Mouse (Mus musculus) ES-E14 (cell line): ENCODE measurements around the gene Fsip1. TPM values are rescaled to one million over a fixed set of nuclear protein-coding genes. Genes with fewer than 3 reads are reported as not detected.

Source experiments
- DNase-seq: peaks from one replicate; pipeline ENCODE4 v3.0.0-alpha.2; 2013; ENCODE audit warnings: low read depth, low spot score
- H3K27ac ChIP-seq: 2 replicates; pipeline ENCODE4 v1.5.1; 2012; ENCODE audit warnings: low read depth, mild to moderate bottlenecking, low read length, moderate library complexity, mixed read lengths; ENCODE audit not compliant: poor library complexity, insufficient read depth, severe bottlenecking
- H3K36me3 ChIP-seq: 2 replicates; pipeline ENCODE4 v1.6.1; 2012; ENCODE audit warnings: mild to moderate bottlenecking, low read length, moderate library complexity, mixed read lengths; ENCODE audit not compliant: control insufficient read depth, poor library complexity, insufficient read depth, severe bottlenecking
- H3K4me1 ChIP-seq, 2 experiments: fragments of 150-350 bp in 1 of 2; sonication (generic) in 1 of 2; 2 replicates each; pipeline ENCODE4 v1.6.1; 2012; ENCODE audit warnings: low read length in 2 of 2, mild to moderate bottlenecking in 1 of 2, mixed read lengths in 1 of 2; ENCODE audit not compliant: control insufficient read depth in 2 of 2, insufficient read depth in 2 of 2, poor library complexity in 1 of 2
- H3K4me3 ChIP-seq, 2 experiments: fragments of 150-350 bp in 1 of 2; sonication (generic) in 1 of 2; 2 replicates each; pipeline ENCODE4 v1.5.1; 2012; ENCODE audit warnings: low read length in 2 of 2, low read depth in 1 of 2, mild to moderate bottlenecking in 1 of 2, mixed read lengths in 1 of 2; ENCODE audit not compliant: insufficient read depth in 1 of 2, poor library complexity in 1 of 2, severe bottlenecking in 1 of 2
- H3K9ac ChIP-seq: 2 replicates; pipeline ENCODE4 v1.6.1; 2012; ENCODE audit warnings: low read depth, mild to moderate bottlenecking, low read length, mixed read lengths; ENCODE audit not compliant: poor library complexity, insufficient read depth, severe bottlenecking
- H3K9me3 ChIP-seq: fragments of 150-350 bp; sonication (generic); 2 replicates; pipeline ENCODE4 v1.6.1; 2012; ENCODE audit warnings: low read depth, mild to moderate bottlenecking, low read length; ENCODE audit not compliant: control insufficient read depth, insufficient read depth
- CHD2 ChIP-seq: IDR thresholded peaks from 2 replicates; pipeline ENCODE4 v1.6.1; 2014; ENCODE audit warnings: mild to moderate bottlenecking, low read depth, low read length, inconsistent platforms
- HCFC1 ChIP-seq: IDR thresholded peaks from 2 replicates; pipeline ENCODE4 v1.6.1; 2012; ENCODE audit warnings: low read length, inconsistent platforms, borderline replicate concordance; ENCODE audit not compliant: insufficient read depth
- MAFK ChIP-seq: IDR thresholded peaks from 2 replicates; pipeline ENCODE4 v1.6.1; 2014; ENCODE audit warnings: mild to moderate bottlenecking, low read depth, low read length, inconsistent platforms; ENCODE audit not compliant: insufficient read depth
- ZC3H11A ChIP-seq: IDR thresholded peaks from 2 replicates; pipeline ENCODE4 v1.6.1; 2012; ENCODE audit warnings: low read depth, mild to moderate bottlenecking, inconsistent platforms, low read length, borderline replicate concordance
- ZNF384 ChIP-seq: IDR thresholded peaks from 2 replicates; pipeline ENCODE4 v1.6.1; 2012; ENCODE audit warnings: low read depth, low read length, inconsistent platforms
- in situ Hi-C, 2 experiments: fragments of 600-800 bp; cut with MboI; formaldehyde crosslinking; loops; one replicate each; pipeline ENCODE4 v1.15.1; 2025; ENCODE audit warnings: low sequenced_read_pairs in 2 of 2, inconsistent platforms in 1 of 2; ENCODE audit not compliant: unreplicated experiment in 2 of 2
- total RNA-seq: library from RNA; depleted of rRNA; stranded (reverse); fragments of 300-350 nt; gene quantifications from 2 replicates; pipeline ENCODE4 v1.2.3, GENCODE M21; 2012

Gene Fsip1
- total RNA-seq, 1 experiment, result 0.85 TPM

GRCm38 (mm10) chr2:118116180-118116579 is 140.6 kb downstream of the Fsip1 start:
- Histone ChIP-seq H3K4me3 (no peak overlapping the region), H3K36me3 (no peaks in the 10 kb centered on the region; the same call in 1 of the 2 replicates), H3K9me3 (no peaks in the 10 kb centered on the region), H3K9ac (no peak overlapping the region), H3K4me1 (peaks cover 0 to 2% of the 10 kb centered on the region in 2 experiments; a peak in 1 of 4 replicates), H3K27ac (no peak overlapping the region)
- no peak for TF ChIP-seq ZC3H11A
- TF ChIP-seq CHD2, result no peak
- TF ChIP-seq HCFC1, result no peak
- no peak for TF ChIP-seq MAFK
- TF ChIP-seq ZNF384, result no peak
- DNase-seq, result no peak
- in situ Hi-C loops, result no loop called here

GRCm38 (mm10) chr2:118115647-118116046 is 141.1 kb downstream of the Fsip1 start:
- Histone ChIP-seq H3K4me3 (no peak overlapping the region), H3K9me3 (no peaks in the 10 kb centered on the region), H3K4me1 (peaks cover 0 to 2% of the 10 kb centered on the region in 2 experiments; a peak in 1 of 4 replicates), H3K9ac (no peak overlapping the region), H3K27ac (no peak overlapping the region), H3K36me3 (no peaks in the 10 kb centered on the region; the same call in 1 of the 2 replicates)
- no peak for DNase-seq
- TF ChIP-seq CHD2, result no peak
- no peak for TF ChIP-seq ZNF384
- TF ChIP-seq MAFK, result no peak
- no peak for TF ChIP-seq HCFC1
- TF ChIP-seq ZC3H11A, result no peak
- in situ Hi-C loops, result no loop called here

GRCm38 (mm10) chr2:118114671-118115070 is 142.1 kb downstream of the Fsip1 start:
- Histone ChIP-seq H3K4me1 (peaks cover 2 to 4% of the 10 kb centered on the region in 2 experiments; a peak in 2 of 4 replicates), H3K9me3 (no peaks in the 10 kb centered on the region), H3K4me3 (no peak overlapping the region), H3K9ac (no peak overlapping the region), H3K27ac (no peak overlapping the region), H3K36me3 (no peaks in the 10 kb centered on the region; the same call in 1 of the 2 replicates)
- TF ChIP-seq HCFC1 (no peak), ZC3H11A (no peak), MAFK (no peak), ZNF384 (no peak), CHD2 (no peak)
- DNase-seq, result no peak
- in situ Hi-C loops, result no loop called here

- H3K9me3 ChIP-seq, result no peaks in the 10 kb centered on the region
- no peak overlapping the region for H3K27ac ChIP-seq
- TF ChIP-seq MAFK, result no peak
- TF ChIP-seq ZC3H11A, result no peak
- no peak for TF ChIP-seq ZNF384
- TF ChIP-seq HCFC1, result no peak
- no peak for TF ChIP-seq CHD2
- no peaks in the 10 kb centered on the region; the same call in 1 of the 2 replicates for H3K36me3 ChIP-seq
- DNase-seq, result no peak
- peaks cover 2 to 4% of the 10 kb centered on the region in 2 experiments; a peak in 2 of 4 replicates for H3K4me1 ChIP-seq
- no peak overlapping the region for H3K4me3 ChIP-seq
- in situ Hi-C loops, result no loop called here
- H3K9ac ChIP-seq, result no peak overlapping the region
These were observed 142.8 kb downstream of the Fsip1 start for GRCm38 (mm10) chr2:118113808-118114524.
